ENCODE assay signal across 11 mouse cellular contexts in genomic region chr2:157076585-157076984, GRCm38 (mm10). TPM values are rescaled to one million over a fixed set of nuclear protein-coding genes. Genes with fewer than 3 reads are reported as not detected.
DNase-seq lines count a peak whose midpoint lies in the region; ATAC-seq and TF ChIP-seq lines count a peak whose summit lies in the region.
"Had no signal": no experiment of that assay in that cellular context is flagged by ENCODE, and none has a peak within 500 bp of the region (broad histone marks: within the 10 kb centered on the region; RNA-seq: fewer than 3 reads in every experiment).

No protein-coding gene starts in this region.

- no peaks in the 10 kb centered on the region for H3K27me3 ChIP-seq in kidney, postnatal 0 days (ENCODE audit: insufficient read depth, low read length)
- H3K27me3 ChIP-seq in hindbrain, postnatal 0 days (ENCODE audit: insufficient read depth, low read length): no peaks in the 10 kb centered on the region
- no peaks in the 10 kb centered on the region for H3K27me3 ChIP-seq in neural tube, embryonic 13.5 days

- H3K9me3 ChIP-seq in kidney, postnatal 0 days (replicated peaks; ENCODE audit: low read length): no peaks in the 10 kb centered on the region
- no peaks in the 10 kb centered on the region for H3K9me3 ChIP-seq in hindbrain, postnatal 0 days (ENCODE audit: low read length)
- no peaks in the 10 kb centered on the region for H3K9me3 ChIP-seq in neural tube, embryonic 13.5 days

- no peak for DNase-seq in kidney, postnatal 0 days (ENCODE audit: low spot score)
- DNase-seq in kidney, postnatal 25 days: no peak
- no peak for DNase-seq in hindbrain, postnatal 0 days (ENCODE audit: low spot score)
- DNase-seq in spleen, postnatal 36 days (ENCODE audit: low spot score in 2 of 2): no peak
- no peak for DNase-seq in adrenal gland, postnatal 25 days
- DNase-seq in kidney, adult 8-10 months: no peak

- no peak overlapping the region for H3K27ac ChIP-seq in kidney, postnatal 0 days
- H3K27ac ChIP-seq in embryonic fibroblast, embryonic 13.5 days (ENCODE audit: insufficient read depth, low read length): no peak overlapping the region
- H3K27ac ChIP-seq in hindbrain, postnatal 0 days: peak overlapping the region; percentile 98
- H3K27ac ChIP-seq in neural tube, embryonic 13.5 days (replicated peaks): no peak overlapping the region

- WGBS in kidney, postnatal 0 days: 68% methylated on average over 7 of the region's 7 CpGs
- 73% methylated on average over 7 of the region's 7 CpGs for WGBS in hindbrain, postnatal 0 days
- 85% methylated on average over 7 of the region's 7 CpGs for WGBS in neural tube, embryonic 13.5 days

- TF ChIP-seq CTCF in kidney, postnatal 0 days (IDR thresholded peaks at IDR 0.05; ENCODE audit: low read depth): no peak
- TF ChIP-seq CTCF in embryonic fibroblast, embryonic 13.5 days (IDR thresholded peaks at IDR 0.05; ENCODE audit: borderline replicate concordance, insufficient read depth, low read length): no peak
- no peak for TF ChIP-seq CTCF in hindbrain, postnatal 0 days (IDR thresholded peaks at IDR 0.05; ENCODE audit: low read depth)

- ATAC-seq in kidney, postnatal 0 days (replicated peaks; ENCODE audit: low FRiP score, low read depth): no peak
- ATAC-seq in hindbrain, postnatal 0 days: no peak
- no peak for ATAC-seq in neural tube, embryonic 13.5 days (ENCODE audit: low read depth)

- no peak for TF ChIP-seq POLR2A in embryonic fibroblast, embryonic 13.5 days (IDR thresholded peaks at IDR 0.05; ENCODE audit: low read depth, low read length)

- peak overlapping the region; percentile 91 for H3K4me2 ChIP-seq in kidney, postnatal 0 days (ENCODE audit: low read length)
- peak overlapping the region; percentile 87 for H3K4me2 ChIP-seq in hindbrain, postnatal 0 days (ENCODE audit: low read depth, low read length)
- peak overlapping the region; percentile 100 for H3K4me2 ChIP-seq in neural tube, embryonic 13.5 days

- peaks cover 40% of the 10 kb centered on the region for H3K4me1 ChIP-seq in kidney, postnatal 0 days (replicated peaks; ENCODE audit: insufficient read depth, low read length)
- H3K4me1 ChIP-seq in embryonic fibroblast, embryonic 13.5 days (ENCODE audit: control insufficient read depth, insufficient read depth, low read length): peaks cover 35% of the 10 kb centered on the region
- H3K4me1 ChIP-seq in hindbrain, postnatal 0 days (ENCODE audit: insufficient read depth, low read length): peaks cover 52% of the 10 kb centered on the region
- peaks cover 69% of the 10 kb centered on the region for H3K4me1 ChIP-seq in neural tube, embryonic 13.5 days (replicated peaks)

- H3K9ac ChIP-seq in kidney, postnatal 0 days (ENCODE audit: low read depth, low read length): no peak overlapping the region
- H3K9ac ChIP-seq in hindbrain, postnatal 0 days (replicated peaks; ENCODE audit: low read length): peak overlapping the region; percentile 99; the same call in 1 of the 2 replicates
- H3K9ac ChIP-seq in neural tube, embryonic 13.5 days: peak overlapping the region; percentile 100

- H3K4me3 ChIP-seq in kidney, postnatal 0 days (replicated peaks; ENCODE audit: low read depth, low read length): peak overlapping the region; percentile 89; the same call in 1 of the 2 replicates
- peak overlapping the region; percentile 78 for H3K4me3 ChIP-seq in embryonic fibroblast, embryonic 13.5 days (ENCODE audit: insufficient read depth, low read length)
- peak overlapping the region; percentile 77 for H3K4me3 ChIP-seq in hindbrain, postnatal 0 days (ENCODE audit: low read length)
- peak overlapping the region; percentile 98 for H3K4me3 ChIP-seq in neural tube, embryonic 13.5 days

- H3K36me3 ChIP-seq in kidney, postnatal 0 days (ENCODE audit: insufficient read depth, low read length): no peaks in the 10 kb centered on the region
- H3K36me3 ChIP-seq in hindbrain, postnatal 0 days (ENCODE audit: insufficient read depth, low read length): no peaks in the 10 kb centered on the region
- H3K36me3 ChIP-seq in neural tube, embryonic 13.5 days: peaks cover 13% of the 10 kb centered on the region; the same call in 1 of the 2 replicates

RNA-seq across cellular contexts. Expression of gene Soga1, which starts 2.5 kb away (rescaled TPM):
- 1.3 and 1.8 TPM in 2 replicates for polyA plus RNA-seq in kidney, postnatal 0 days (2015; fragmentation: Nextera tagmentation; extraction: Ambion mirVana)
- 20.2 and 21.8 TPM in 2 replicates for polyA plus RNA-seq in embryonic fibroblast, embryonic 13.5 days (2011; ENCODE audit: insufficient read length, low read depth, missing spikeins)
- 120 and 151 TPM in 2 replicates for total RNA-seq in hindbrain, postnatal 0 days (2014; rRNA removed)
- polyA plus RNA-seq in hindbrain, postnatal 0 days (2015; fragmentation: Nextera tagmentation; extraction: Ambion mirVana): 3.5 and 3.6 TPM in 2 replicates
- 4.5 and 5.9 TPM in 2 replicates for polyA plus RNA-seq in neural tube, embryonic 13.5 days (2015; fragmentation: Nextera tagmentation; extraction: Ambion mirVana)
- 45.8 and 49.1 TPM in 2 replicates for total RNA-seq in adrenal gland, postnatal 25 days (2021)

RNA-seq across cellular contexts. Expression of gene Tldc2, which starts 10.3 kb away (rescaled TPM):
- polyA plus RNA-seq in kidney, postnatal 0 days (2015; fragmentation: Nextera tagmentation; extraction: Ambion mirVana): 2.2 and 2.5 TPM in 2 replicates
- not detected in 2 replicates for polyA plus RNA-seq in embryonic fibroblast, embryonic 13.5 days (2011; ENCODE audit: insufficient read length, low read depth, missing spikeins)
- total RNA-seq in hindbrain, postnatal 0 days (2014; rRNA removed): not detected in 2 replicates
- polyA plus RNA-seq in hindbrain, postnatal 0 days (2015; fragmentation: Nextera tagmentation; extraction: Ambion mirVana): 0.43 TPM in 1 of 2 replicates, not detected in the other
- polyA plus RNA-seq in neural tube, embryonic 13.5 days (2015; fragmentation: Nextera tagmentation; extraction: Ambion mirVana): not detected in 2 replicates
- total RNA-seq in adrenal gland, postnatal 25 days (2021): not detected in 2 replicates
- total RNA-seq: gastrocnemius, adult 8-10 months; MEL had no signal
- polyA plus RNA-seq: brain, embryonic 14.5 days had no signal

RNA-seq across cellular contexts. Expression of gene Samhd1, which starts 58.5 kb away (rescaled TPM):
- 19.1 and 20.0 TPM in 2 replicates for polyA plus RNA-seq in kidney, postnatal 0 days (2015; fragmentation: Nextera tagmentation; extraction: Ambion mirVana)
- 79.5 and 83.7 TPM in 2 replicates for polyA plus RNA-seq in embryonic fibroblast, embryonic 13.5 days (2011; ENCODE audit: insufficient read length, low read depth, missing spikeins)
- 11.5 and 12.7 TPM in 2 replicates for total RNA-seq in hindbrain, postnatal 0 days (2014; rRNA removed)
- polyA plus RNA-seq in hindbrain, postnatal 0 days (2015; fragmentation: Nextera tagmentation; extraction: Ambion mirVana): 10.9 and 11.9 TPM in 2 replicates
- 12.0 and 12.9 TPM in 2 replicates for polyA plus RNA-seq in neural tube, embryonic 13.5 days (2015; fragmentation: Nextera tagmentation; extraction: Ambion mirVana)
- 18.0 and 26.1 TPM in 2 replicates for total RNA-seq in adrenal gland, postnatal 25 days (2021)
